Mouse (Mus musculus) bone marrow, adult 2 months (tissue): ENCODE measurements around the gene Them7.

Experiments used
- CTCF ChIP-seq: fragments of 200-500 bp; IDR thresholded peaks from 2 replicates; pipeline ENCODE4 v1.5.1; 2011; ENCODE audit warnings: low read length, control low read depth; ENCODE audit not compliant: control insufficient read depth, insufficient read depth
- POLR2A ChIP-seq: fragments of 200-500 bp; IDR thresholded peaks from 2 replicates; pipeline ENCODE4 v1.6.1; 2011; ENCODE audit warnings: low read depth, mild to moderate bottlenecking, control low read depth, low read length, borderline replicate concordance; ENCODE audit not compliant: control insufficient read depth

DNA sequence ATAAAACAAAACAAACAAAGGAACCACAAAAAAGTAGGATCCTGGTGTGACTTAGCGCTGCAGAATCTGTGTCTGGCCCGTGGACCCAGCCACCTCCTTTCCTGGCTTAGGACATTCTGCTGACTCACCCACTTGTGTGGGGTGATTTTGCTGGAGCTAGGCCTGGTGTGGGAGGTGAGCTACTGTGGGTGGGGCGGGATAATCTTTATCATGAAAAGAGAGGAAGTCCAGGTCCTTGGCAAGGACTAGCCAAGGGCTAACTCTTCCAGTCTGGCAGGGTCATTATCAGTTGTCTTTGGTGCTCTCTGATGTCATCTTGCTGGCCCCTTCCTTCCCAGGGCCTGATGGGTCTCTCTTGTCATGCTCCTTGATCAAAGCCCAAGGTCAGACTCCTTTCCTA, 27.9 kb downstream of the Them7 start:
- TF ChIP-seq POLR2A = no peak
- TF ChIP-seq CTCF = no peak
